Mouse (Mus musculus): ENCODE measurements around the gene Csmd2.
"Not testable (repeated sequence)": the region's sequence is repeated elsewhere in the genome, so short reads cannot be mapped to it uniquely, and the experiment has no call there.

Csmd2 gene

DNA sequence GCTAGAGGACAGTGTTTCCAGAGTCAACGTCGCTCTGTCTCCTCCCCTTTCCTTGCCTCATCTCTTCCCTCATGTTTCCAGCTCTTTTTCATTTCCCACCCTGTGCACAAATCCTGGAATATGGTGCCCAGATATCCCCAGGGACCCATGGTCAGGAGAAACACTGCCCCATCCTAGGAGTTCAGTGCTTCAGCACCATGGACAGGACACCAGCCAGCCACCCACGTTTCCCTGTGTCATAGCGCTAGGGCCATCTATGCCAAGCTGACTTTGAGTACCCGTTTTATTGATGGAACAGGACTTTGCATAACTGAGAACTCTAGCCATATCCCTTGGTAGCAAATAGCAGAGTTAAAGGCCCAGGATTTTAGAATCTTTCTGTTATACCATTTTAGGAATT, 55.0 kb downstream of the Csmd2 start:
- no peak for DNase-seq (ENCODE audit: low spot score in 2 of 2)

- DNase-seq (ENCODE audit: low spot score in 2 of 2), result no peak
Observed at GRCm38 (mm10) chr4:128048716-128049115, 61.1 kb downstream of the Csmd2 start.

DNA sequence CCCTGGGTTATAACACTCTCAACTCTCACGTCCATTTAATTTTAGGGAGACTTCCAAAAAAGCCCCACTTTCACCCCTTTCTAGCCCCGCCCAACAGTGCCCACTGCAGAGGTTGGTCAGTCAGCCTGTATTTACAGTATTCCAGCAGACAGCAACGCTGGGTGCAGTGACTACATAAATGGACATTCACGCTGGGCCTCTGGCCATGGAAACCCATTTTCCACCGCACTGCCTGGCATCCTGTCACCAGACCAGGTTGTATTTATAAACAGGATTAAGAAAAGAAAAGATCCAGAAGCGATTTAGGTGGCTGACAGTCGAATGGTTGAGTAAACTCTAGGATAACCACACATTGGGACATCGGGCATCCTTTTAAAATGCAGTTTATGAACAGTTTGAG, 65.0 kb downstream of the Csmd2 start:
- no peak for DNase-seq (ENCODE audit: low spot score in 2 of 2)

DNA sequence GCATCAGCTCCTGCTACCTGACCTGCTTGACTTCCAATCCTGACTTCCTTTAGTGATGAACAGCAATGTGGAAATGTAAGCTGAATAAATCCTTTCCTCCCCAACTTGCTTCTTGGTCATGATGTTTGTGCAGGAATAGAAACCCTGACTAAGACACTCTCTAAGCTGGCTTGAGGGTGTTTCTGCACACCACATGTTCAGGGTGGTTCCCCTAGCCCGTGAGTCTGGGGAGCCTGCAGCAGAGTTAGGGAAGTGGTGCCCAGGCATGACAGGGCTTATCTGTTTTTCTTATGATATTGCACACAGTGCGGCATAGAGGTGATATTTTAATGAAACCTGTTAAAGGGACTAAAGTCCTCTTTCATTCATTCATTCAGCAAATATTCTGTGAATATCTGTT, 73.6 kb downstream of the Csmd2 start:
- not testable (repeated sequence) for DNase-seq (ENCODE audit: low spot score in 2 of 2)

- DNase-seq (ENCODE audit: low spot score in 2 of 2), result no peak
Observed at GRCm38 (mm10) chr4:128067189-128067588, 79.5 kb downstream of the Csmd2 start.

GRCm38 (mm10) chr4:128084466-128084865, 96.8 kb downstream of the Csmd2 start:
- DNase-seq (ENCODE audit: low spot score in 2 of 2), result no peak

- peak; percentile 52 to 78 for DNase-seq (ENCODE audit: low spot score in 2 of 2)
Observed at GRCm38 (mm10) chr4:128085096-128085495, 97.4 kb downstream of the Csmd2 start.

- no peak for DNase-seq (ENCODE audit: low spot score in 2 of 2)
Observed at GRCm38 (mm10) chr4:128087147-128087606, 99.5 kb downstream of the Csmd2 start.

- no peak for DNase-seq (ENCODE audit: low spot score in 2 of 2)
Observed at GRCm38 (mm10) chr4:128087704-128088103, 100.0 kb downstream of the Csmd2 start.

DNA sequence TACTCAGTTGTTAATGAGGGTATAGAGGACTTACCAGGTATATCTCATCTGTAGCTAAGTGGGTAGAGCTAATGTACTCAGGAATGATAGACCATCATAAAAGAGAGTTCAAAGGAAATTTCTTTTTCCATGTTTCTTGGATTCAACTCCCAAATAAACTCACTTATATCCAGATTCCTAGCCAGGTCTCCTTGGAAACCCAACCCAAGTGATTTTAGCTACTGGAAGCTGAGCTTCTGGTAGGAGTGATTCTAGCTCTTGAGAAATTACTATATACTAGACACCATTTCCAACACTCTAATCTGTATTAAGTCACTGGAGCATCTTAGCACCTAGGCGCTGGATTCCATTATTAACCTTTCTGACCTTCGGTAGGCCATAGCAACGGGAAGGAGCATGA, 100.6 kb downstream of the Csmd2 start:
- DNase-seq (ENCODE audit: low spot score in 2 of 2), result no peak

DNA sequence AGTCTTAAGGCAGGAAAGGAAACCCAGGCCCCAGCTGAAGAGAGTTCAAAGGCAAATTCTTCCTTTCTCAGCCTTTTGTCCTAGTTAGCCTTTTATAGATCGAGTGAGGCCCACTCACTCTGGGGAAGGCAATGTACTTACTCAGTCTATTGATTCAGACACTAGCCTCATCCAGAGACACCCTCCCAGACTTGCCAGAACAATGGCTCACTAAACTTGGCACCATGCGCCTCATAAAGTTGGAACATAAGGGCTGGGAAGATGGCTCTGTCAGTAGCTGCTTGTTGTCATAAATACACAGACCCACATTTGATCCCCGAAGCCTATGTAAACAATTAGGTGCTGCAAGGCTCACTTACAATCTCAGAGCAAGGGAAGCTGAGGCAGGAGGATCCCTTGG, 104.3 kb downstream of the Csmd2 start:
- no peak for DNase-seq (ENCODE audit: low spot score in 2 of 2)

DNA sequence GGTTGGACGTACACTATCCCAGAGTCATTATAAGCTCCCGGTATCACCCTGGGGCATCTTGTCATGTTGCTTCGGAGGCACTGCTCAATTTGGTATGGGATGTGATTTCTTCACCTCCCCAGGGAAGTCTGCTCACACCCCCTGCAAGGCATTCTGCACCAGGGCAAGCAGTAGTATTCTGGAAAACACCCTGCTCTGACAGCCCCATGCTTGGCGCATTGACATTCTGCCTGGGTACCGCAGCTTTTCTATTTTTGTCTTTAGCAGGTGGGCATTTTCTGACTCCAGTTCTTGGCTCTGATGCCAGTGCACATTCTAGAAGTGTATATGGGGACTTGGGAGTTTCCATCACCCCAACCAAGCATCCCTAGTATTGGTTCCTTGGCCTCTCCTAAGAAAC, 111.9 kb downstream of the Csmd2 start:
- DNase-seq (ENCODE audit: low spot score in 2 of 2), result no peak

DNA sequence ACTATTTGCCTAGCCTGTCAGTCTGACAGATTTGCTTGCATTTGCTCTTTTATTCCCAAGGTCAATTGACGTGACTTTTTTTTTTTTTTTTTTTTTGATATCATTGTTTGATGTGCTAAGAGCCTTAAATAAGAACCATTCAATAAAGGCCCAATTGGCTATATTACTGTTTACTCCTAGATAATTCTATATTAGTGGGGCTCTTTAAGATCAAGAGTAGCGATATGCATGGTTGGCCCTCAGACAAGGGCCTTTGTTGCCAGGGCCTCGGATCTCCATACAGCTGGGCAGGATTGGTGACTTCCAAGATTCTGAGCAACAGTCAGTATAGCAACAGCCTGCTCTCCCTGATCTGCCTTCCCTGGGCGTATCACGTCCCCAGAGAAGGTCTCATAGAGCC, 112.9 kb downstream of the Csmd2 start:
- no peak for DNase-seq (ENCODE audit: low spot score in 2 of 2)

- no peak for DNase-seq (ENCODE audit: low spot score in 2 of 2)
Observed at GRCm38 (mm10) chr4:128116331-128116730, 128.7 kb downstream of the Csmd2 start.

DNA sequence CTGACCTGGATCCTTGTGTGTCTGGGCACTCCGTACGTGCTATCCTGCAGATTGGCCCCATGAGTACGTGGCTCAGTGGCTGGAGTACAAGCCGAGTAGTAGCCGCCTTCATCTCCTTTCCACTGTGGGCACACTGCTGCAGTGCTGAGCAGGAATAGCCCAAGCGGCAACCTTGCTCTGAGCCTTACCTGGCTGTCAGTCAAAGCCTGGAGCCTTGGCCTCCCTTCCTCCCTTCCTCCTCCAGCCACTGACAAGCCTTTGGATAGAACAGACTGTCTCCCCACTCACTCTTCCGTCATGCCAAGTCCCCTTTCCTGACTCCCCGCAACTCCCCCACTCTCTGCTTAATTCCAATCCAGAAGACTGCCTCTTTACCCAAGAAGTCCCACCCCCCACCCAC, 135.6 kb downstream of the Csmd2 start:
- DNase-seq (ENCODE audit: low spot score in 2 of 2), result no peak

GRCm38 (mm10) chr4:128124738-128125137, 137.1 kb downstream of the Csmd2 start:
- no peak for DNase-seq (ENCODE audit: low spot score in 2 of 2)

- DNase-seq (ENCODE audit: low spot score in 2 of 2), result peak; percentile 48 to 53
Observed at GRCm38 (mm10) chr4:128128546-128128945, 140.9 kb downstream of the Csmd2 start.

GRCm38 (mm10) chr4:128130611-128131142, 143.0 kb downstream of the Csmd2 start:
- no peak for DNase-seq (ENCODE audit: low spot score in 2 of 2)

DNA sequence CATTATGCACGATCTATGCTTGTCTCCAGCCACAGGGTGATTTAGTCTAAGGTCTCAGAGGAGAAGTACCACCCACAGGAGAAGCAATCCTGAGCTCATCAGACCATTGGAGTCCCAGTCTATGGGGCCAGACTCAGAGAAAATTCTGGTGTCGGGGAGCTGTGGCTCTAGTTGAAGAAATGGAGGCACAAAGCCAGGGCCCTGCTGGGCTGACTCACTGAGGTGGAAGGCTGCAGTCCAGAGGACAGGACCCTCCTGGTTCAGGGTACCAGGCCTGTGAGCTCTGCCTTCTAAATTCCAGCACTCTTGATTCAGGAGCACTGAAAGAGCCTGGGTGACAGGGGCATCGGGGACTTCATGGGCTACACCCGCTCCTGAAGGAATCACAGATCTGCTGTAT, 144.0 kb downstream of the Csmd2 start:
- no peak for DNase-seq (ENCODE audit: low spot score in 2 of 2)

- DNase-seq (ENCODE audit: low spot score in 2 of 2), result no peak
Observed at GRCm38 (mm10) chr4:128132876-128133646, 145.4 kb downstream of the Csmd2 start.

DNA sequence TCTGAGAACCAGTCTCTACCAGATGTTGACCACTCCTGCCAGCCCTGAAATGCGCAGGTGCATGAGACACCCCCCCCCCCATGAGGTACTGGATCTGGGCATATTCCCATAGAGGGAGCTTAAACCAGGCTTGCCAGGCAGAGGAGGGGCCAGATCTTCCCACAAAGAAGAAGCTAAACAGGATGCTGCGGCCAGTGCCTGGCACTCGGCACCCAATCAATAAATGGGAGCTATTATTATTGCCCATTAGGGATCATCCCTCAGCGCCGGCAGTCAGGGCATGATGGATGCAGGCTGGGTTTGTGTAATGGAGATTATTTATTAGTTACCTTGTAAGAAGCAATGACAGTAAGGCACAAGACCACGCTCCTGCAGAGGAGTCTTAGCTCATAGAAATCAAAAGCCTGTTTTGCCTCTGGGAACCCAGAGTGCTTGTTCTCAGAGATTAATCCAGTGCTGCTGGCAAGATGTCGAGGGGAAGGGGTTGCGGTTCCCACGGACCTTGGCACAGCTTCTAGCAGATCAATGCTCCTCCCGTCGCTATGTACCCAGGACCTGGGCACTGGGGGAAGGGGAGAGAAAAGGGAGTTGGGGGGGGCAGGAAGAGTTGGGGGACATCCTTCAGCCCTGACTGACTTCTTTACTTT, 146.8 kb downstream of the Csmd2 start:
- DNase-seq (ENCODE audit: low spot score in 2 of 2), result no peak

- no peak for DNase-seq (ENCODE audit: low spot score in 2 of 2)
Observed at GRCm38 (mm10) chr4:128135014-128135622, 147.5 kb downstream of the Csmd2 start.

GRCm38 (mm10) chr4:128139991-128140390, 152.3 kb downstream of the Csmd2 start:
- DNase-seq (ENCODE audit: low spot score in 2 of 2), result no peak
